Mouse (Mus musculus): ENCODE measurements around the gene Gmeb1.

DNA sequence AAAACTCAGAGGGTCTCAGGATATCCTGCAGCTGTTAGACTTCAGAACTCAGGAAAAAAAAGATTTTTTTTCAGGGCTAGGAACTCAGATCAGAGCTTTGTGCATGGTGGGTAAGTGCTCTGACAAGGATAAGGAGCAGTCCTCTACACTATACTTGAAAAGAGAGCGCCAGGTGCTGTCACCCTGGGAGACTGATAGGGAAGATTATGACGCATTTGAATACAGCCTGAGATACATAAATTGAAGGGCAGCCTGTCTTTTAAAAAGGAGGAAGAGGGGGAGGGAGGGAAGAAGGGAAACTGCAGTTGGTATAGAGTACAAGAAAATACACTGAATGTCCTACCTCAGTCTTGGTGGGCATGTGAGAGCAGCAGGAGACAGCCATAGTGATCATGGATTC is 7.8 kb downstream of the Gmeb1 start:
- TF ChIP-seq TAL1 (conservative IDR thresholded peaks at IDR 0.05; ENCODE audit: low read depth, low read length) (no peak), CTCF (IDR thresholded peaks at IDR 0.05; ENCODE audit: low read depth, low read length) (no peak), GATA2 (IDR thresholded peaks at IDR 0.05; ENCODE audit: borderline replicate concordance, low read depth, low read length) (no peak), GATA1 (IDR thresholded peaks at IDR 0.05; ENCODE audit: borderline replicate concordance, low read length) (no peak), POLR2AphosphoS5 (IDR thresholded peaks at IDR 0.05; ENCODE audit: insufficient replicate concordance, low read depth, low read length) (no peak)

Measured in G1E (cell line).